Mouse (Mus musculus) forebrain, embryonic 12.5 days (tissue): ENCODE results near the gene Pofut2. TPM values are rescaled to one million over a fixed set of nuclear protein-coding genes. Genes with fewer than 3 reads are reported as not detected.

Source experiments
- ATAC-seq: fragments of 200-750 bp; cut with Nextera tagmentation; 2 replicates; pipeline ENCODE4 v1.8.0; 2017; ENCODE audit warnings: moderate TSS enrichment; ENCODE audit not compliant: low FRiP score
- H3K27ac ChIP-seq: fragments of 300-500 bp; sonication (generic); 2 replicates; pipeline ENCODE4 v1.5.1; 2016; ENCODE audit warnings: mild to moderate bottlenecking
- H3K27me3 ChIP-seq: fragments of 300-500 bp; sonication (generic); 2 replicates; pipeline ENCODE4 v1.6.1; 2016; ENCODE audit warnings: mild to moderate bottlenecking
- H3K36me3 ChIP-seq: fragments of 300-500 bp; sonication (generic); replicated peaks from 2 replicates; pipeline ENCODE4 v1.6.1; 2016; ENCODE audit warnings: mild to moderate bottlenecking
- H3K4me1 ChIP-seq: fragments of 300-500 bp; sonication (generic); 2 replicates; pipeline ENCODE4 v1.6.1; 2016
- H3K4me2 ChIP-seq: fragments of 300-500 bp; sonication (generic); 2 replicates; pipeline ENCODE4 v1.6.1; 2016; ENCODE audit warnings: mild to moderate bottlenecking, moderate library complexity
- H3K4me3 ChIP-seq: fragments of 300-500 bp; sonication (generic); replicated peaks from 2 replicates; pipeline ENCODE4 v1.5.1; 2016; ENCODE audit warnings: mild to moderate bottlenecking
- H3K9ac ChIP-seq: fragments of 300-500 bp; sonication (generic); 2 replicates; pipeline ENCODE4 v1.6.1; 2016; ENCODE audit warnings: mild to moderate bottlenecking
- H3K9me3 ChIP-seq: fragments of 300-500 bp; sonication (generic); 2 replicates; pipeline ENCODE4 v1.6.1; 2016
- WGBS: fragments of 180-500 bp; shearing (Covaris S2); methylation state at CpG from one replicate; pipeline ENCODE4 v1.1.7; 2016; 5-methylcytosine and 5-hydroxymethylcytosine counted together
- polyA plus RNA-seq: library from polyadenylated mRNA; unstranded; fragments of >200 nt; fragmentation: Nextera tagmentation; extraction: Ambion mirVana; gene quantifications from 2 replicates; pipeline ENCODE4 v1.2.1, GENCODE M21; 2016

Gene Pofut2
- polyA plus RNA-seq, 1 experiment from 2014 or later = 65.8 TPM

DNA sequence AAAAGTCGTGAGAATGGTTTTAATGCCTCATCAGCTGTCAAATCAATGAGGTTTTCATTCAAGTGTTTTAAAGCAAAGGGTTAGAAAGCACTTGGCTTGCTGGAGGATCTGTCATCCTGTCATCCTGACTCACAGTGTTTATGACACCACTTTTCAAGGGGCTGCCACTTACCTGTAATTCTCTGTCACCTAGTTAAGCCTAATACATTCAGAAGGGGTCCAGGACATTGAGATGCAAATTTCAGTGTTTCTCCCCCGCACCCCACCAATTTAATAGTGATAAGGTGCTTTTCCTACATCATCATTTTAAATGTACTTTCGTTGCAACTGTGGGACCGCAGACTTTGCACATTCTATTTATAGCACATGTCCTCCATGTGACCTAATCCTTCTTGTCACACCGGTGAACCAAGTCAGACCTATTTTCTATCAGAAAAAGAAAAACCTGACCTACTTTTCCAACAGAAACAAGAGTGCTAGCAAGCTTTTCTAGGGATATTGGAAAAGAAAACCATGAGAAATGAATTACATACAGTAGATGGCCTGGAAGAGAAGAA lies 29.7 kb downstream of the Pofut2 start:
- no peaks in the 10 kb centered on the region for H3K9me3 ChIP-seq
- ATAC-seq = no peak
- no peak overlapping the region for H3K4me3 ChIP-seq
- H3K4me1 ChIP-seq = 0 out of 2 replicates have a peak, but pooled peaks cover 3% of the 10 kb centered on the region
- H3K27me3 ChIP-seq = no peaks in the 10 kb centered on the region
- no peak overlapping the region for H3K27ac ChIP-seq
- no peak overlapping the region for H3K4me2 ChIP-seq
- no peaks in the 10 kb centered on the region for H3K36me3 ChIP-seq
- no peak overlapping the region for H3K9ac ChIP-seq
- WGBS = 71% methylated on average over 5 of the region's 5 CpGs

DNA sequence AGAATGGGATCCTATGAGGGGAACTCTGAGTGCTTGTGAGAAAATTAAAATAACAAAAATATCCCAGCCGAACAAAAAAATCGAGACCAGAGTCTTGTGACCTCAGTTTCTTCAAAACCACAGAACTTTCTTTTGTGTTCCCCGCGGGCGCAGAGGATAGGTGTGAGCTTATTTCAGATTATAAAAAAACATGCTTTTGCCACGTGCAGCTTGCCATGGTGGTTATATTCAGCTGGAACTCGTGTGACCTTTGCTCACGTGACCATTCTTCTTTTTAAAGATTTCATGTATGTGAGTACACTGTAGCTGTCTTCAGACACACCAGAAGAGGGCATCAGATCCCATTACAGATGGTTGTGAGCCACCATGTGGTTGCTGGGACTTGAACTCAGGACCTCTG lies 30.5 kb downstream of the Pofut2 start:
- H3K4me3 ChIP-seq = no peak overlapping the region
- 90% methylated on average over 8 of the region's 8 CpGs for WGBS

DNA sequence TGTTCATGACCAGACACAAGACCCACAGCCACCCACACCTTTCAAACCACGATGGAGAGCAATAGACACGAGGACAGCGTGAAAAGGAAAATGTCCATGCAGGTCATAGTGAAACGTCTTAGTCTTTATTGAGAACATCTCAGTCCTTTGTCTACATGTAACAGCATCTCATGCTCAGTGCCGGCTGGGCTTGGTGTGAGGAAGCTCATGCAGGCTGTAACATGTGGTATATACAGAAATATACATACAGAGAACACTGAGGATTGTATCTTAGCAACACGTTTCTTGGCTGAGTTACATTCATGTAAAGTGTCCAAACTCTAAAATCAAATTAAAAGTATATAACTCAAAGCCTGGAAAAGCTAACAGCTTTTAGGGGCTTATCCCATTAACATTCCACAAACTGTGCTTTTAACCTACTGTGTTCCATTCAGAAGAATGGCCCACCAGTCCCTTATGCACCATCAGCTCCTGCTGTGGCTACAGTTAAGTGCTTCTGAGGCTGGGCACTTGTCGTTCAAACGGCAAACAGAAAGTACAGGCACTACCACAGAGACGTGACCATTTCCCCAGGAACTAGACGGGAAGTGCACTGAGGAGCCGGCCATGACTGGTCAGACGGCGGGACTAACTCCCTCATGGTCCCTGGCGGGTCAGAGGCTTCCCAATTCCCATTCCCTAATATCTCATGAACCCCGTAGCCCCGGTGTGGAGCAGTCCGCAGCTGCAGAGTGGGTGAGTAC lies 31.8 kb downstream of the Pofut2 start:
- Histone ChIP-seq H3K4me2 (no peak overlapping the region), H3K4me1 (no peaks in the 10 kb centered on the region), H3K27ac (no peak overlapping the region), H3K4me3 (no peak overlapping the region), H3K9me3 (no peaks in the 10 kb centered on the region), H3K9ac (no peak overlapping the region), H3K36me3 (0 out of 2 replicates have a peak, but pooled peaks cover 3% of the 10 kb centered on the region), H3K27me3 (no peaks in the 10 kb centered on the region)
- no peak for ATAC-seq
- 79% methylated on average over 17 of the region's 17 CpGs for WGBS

More for the DNA sequence above, 30.5 kb downstream of the Pofut2 start:
- ATAC-seq = no peak
- Histone ChIP-seq H3K4me1 (no peaks in the 10 kb centered on the region), H3K9ac (no peak overlapping the region), H3K27me3 (no peaks in the 10 kb centered on the region), H3K36me3 (0 out of 2 replicates have a peak, but pooled peaks cover 3% of the 10 kb centered on the region), H3K9me3 (no peaks in the 10 kb centered on the region), H3K27ac (no peak overlapping the region), H3K4me2 (no peak overlapping the region)

DNA sequence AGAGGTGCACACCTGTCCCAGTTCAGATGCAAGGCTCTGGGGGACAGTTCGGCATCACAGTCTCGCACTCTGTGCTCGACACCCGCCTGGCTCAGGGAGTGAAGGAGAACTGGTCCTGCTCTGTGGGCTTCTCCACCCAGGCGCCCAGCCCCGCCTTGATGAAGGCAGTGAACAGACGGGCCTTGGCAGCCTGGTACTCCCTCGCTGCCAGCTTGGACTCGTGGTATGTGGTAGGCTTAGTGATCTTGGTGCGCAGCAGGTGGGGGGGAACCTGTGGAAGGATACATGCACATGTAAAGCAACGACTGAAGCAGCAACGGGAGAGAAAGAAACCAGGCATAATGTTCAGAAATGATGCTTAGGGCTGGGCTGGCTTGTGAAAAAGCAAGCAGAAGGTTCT lies 35.7 kb downstream of the Pofut2 start:
- WGBS = 87% methylated on average over 12 of the region's 12 CpGs
- Histone ChIP-seq H3K27ac (no peak overlapping the region), H3K4me3 (no peak overlapping the region), H3K9ac (no peak overlapping the region), H3K9me3 (no peaks in the 10 kb centered on the region), H3K36me3 (peaks cover 3% of the 10 kb centered on the region; the same call in 1 of the 2 replicates), H3K4me2 (no peak overlapping the region), H3K4me1 (no peaks in the 10 kb centered on the region), H3K27me3 (no peaks in the 10 kb centered on the region)
- no peak for ATAC-seq

DNA sequence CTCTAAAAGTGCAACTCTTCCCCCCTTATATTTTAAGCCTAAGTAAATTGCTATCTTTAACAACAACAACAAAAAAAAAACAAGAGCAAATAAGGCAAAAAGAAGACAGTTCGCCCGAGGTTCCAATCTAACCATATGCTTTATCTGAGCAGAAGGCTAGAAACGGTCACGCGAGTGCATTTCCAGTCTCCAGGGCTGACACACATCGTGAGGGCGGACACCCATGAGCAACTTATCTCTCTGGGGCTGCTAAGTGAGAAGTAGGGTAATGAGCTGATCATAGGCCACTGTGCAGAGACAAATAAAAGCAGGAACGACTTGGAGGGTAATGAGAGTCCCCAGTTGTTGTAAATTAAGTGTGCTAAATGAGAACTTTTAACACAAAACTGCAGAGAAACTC lies 39.6 kb downstream of the Pofut2 start:
- ATAC-seq = no peak
- H3K9me3 ChIP-seq = no peaks in the 10 kb centered on the region
- H3K27ac ChIP-seq = no peak overlapping the region
- H3K36me3 ChIP-seq = peaks cover 8% of the 10 kb centered on the region; the same call in 1 of the 2 replicates
- no peak overlapping the region for H3K4me3 ChIP-seq
- H3K4me2 ChIP-seq = no peak overlapping the region
- WGBS = 88% methylated on average over 8 of the region's 8 CpGs
- no peak overlapping the region for H3K9ac ChIP-seq
- H3K4me1 ChIP-seq = no peaks in the 10 kb centered on the region
- no peaks in the 10 kb centered on the region for H3K27me3 ChIP-seq

DNA sequence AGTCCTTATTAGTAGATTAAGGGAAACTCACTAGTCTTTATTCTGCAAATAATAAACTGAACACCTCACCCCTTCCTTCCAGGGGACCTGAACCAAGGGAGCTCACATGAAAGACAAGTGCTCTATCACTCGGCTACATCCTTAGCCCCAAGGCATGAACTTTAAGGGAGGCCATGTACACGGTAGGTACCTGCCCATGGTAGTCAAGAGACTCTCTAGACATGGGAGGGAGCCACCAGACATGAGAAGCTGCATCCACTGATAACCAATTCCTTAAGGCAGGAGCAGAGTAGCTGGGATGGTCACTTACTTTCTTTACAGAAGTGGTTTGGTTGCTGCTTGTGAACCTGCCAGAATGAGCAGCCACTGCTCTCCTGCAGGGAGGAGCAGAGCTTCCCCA lies 40.2 kb downstream of the Pofut2 start:
- H3K4me2 ChIP-seq = no peak overlapping the region
- H3K27ac ChIP-seq = no peak overlapping the region
- H3K27me3 ChIP-seq = no peaks in the 10 kb centered on the region
- H3K4me3 ChIP-seq = no peak overlapping the region
- peaks cover 8% of the 10 kb centered on the region; the same call in 1 of the 2 replicates for H3K36me3 ChIP-seq
- H3K9ac ChIP-seq = no peak overlapping the region
- no peak for ATAC-seq
- 86% methylated on average over 2 of the region's 2 CpGs for WGBS
- H3K4me1 ChIP-seq = no peaks in the 10 kb centered on the region
- H3K9me3 ChIP-seq = no peaks in the 10 kb centered on the region

DNA sequence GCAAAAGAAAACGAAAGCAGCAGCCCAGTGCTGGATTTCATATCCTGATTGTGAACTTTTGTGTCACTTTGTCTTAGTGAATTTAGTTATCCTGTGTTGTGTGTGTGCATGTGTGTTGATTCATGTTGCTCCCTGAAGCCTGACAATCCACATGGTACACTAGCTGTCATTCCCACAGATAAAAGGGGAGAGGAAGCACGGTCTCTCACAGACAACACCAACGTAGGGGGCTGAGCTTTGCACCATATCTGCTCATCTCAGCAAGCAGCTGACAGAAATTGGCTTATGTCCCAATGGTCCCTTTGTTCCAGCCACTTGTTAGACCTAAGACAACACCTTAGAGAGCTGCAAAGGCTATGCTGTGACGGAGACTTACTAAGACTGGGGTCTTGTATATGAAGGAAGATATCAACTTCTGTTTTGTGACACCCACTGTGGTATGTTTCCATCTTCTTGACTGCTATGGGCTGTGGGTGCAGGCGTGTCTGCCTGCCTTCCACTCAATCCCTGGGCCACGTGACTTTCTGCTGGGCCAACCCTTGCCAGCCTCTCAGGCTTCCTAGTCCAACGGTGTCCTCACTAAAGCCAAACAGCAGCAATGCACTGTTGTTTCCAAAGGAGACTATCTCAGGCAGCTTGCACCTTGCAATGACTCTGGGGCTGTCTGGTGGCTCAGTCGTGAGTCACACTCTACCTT lies 41.4 kb downstream of the Pofut2 start:
- 91% methylated on average over 8 of the region's 8 CpGs for WGBS
- Histone ChIP-seq H3K4me2 (no peak overlapping the region), H3K9ac (no peak overlapping the region), H3K9me3 (no peaks in the 10 kb centered on the region), H3K36me3 (peaks cover 5% of the 10 kb centered on the region; the same call in 1 of the 2 replicates), H3K4me1 (peaks cover 9% of the 10 kb centered on the region), H3K27ac (no peak overlapping the region), H3K4me3 (no peak overlapping the region), H3K27me3 (no peaks in the 10 kb centered on the region)
- ATAC-seq = no peak

DNA sequence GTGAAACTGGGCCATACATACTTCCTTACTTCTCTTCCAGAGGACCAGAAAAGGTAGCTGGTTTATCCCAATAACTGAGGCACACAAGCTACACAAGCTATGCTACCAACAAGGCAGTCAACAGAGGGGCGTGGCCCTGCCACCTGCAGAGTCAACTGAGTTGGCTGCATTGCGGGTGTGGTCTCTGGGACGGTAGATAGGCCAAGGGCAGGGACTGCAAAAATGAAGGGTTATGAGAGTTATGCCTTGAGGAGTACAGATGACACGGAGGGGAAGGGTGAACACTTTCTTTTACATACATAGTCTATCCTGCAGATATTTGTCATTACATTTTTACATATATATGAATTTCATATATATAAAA lies 41.9 kb downstream of the Pofut2 start:
- no peaks in the 10 kb centered on the region for H3K9me3 ChIP-seq
- ATAC-seq = no peak
- 88% methylated on average over 4 of the region's 4 CpGs for WGBS
- H3K27ac ChIP-seq = no peak overlapping the region
- H3K4me1 ChIP-seq = peaks cover 12% of the 10 kb centered on the region
- H3K4me2 ChIP-seq = no peak overlapping the region
- H3K4me3 ChIP-seq = no peak overlapping the region
- H3K9ac ChIP-seq = no peak overlapping the region
- H3K36me3 ChIP-seq = peaks cover 5% of the 10 kb centered on the region; the same call in 1 of the 2 replicates
- no peaks in the 10 kb centered on the region for H3K27me3 ChIP-seq

DNA sequence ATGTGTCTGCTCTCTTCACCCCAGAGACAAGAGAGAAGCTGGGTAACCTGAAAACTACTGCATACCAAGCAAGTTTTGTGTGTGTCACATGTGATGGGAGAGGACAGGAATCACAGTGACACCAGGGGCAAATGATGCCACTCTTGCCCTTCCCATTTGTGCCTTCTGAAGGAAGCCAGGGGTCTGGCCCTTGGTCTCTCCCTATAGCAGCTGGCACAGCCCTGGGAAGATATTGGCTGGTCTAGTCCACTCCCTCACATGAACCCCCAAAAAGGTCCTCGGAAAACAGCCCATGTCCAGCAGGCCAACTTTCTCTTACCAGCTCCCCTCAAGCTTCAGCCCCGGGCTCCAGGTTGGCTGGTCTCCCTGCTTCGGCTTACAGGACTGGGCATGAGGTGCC lies 45.3 kb downstream of the Pofut2 start:
- 59% methylated on average over 3 of the region's 3 CpGs for WGBS
- no peak overlapping the region for H3K9ac ChIP-seq
- H3K4me2 ChIP-seq = no peak overlapping the region
- no peaks in the 10 kb centered on the region for H3K9me3 ChIP-seq
- no peak for ATAC-seq
- peaks cover 5% of the 10 kb centered on the region; the same call in 1 of the 2 replicates for H3K36me3 ChIP-seq
- no peaks in the 10 kb centered on the region for H3K27me3 ChIP-seq
- H3K27ac ChIP-seq = no peak overlapping the region
- no peak overlapping the region for H3K4me3 ChIP-seq
- peaks cover 12% of the 10 kb centered on the region for H3K4me1 ChIP-seq

DNA sequence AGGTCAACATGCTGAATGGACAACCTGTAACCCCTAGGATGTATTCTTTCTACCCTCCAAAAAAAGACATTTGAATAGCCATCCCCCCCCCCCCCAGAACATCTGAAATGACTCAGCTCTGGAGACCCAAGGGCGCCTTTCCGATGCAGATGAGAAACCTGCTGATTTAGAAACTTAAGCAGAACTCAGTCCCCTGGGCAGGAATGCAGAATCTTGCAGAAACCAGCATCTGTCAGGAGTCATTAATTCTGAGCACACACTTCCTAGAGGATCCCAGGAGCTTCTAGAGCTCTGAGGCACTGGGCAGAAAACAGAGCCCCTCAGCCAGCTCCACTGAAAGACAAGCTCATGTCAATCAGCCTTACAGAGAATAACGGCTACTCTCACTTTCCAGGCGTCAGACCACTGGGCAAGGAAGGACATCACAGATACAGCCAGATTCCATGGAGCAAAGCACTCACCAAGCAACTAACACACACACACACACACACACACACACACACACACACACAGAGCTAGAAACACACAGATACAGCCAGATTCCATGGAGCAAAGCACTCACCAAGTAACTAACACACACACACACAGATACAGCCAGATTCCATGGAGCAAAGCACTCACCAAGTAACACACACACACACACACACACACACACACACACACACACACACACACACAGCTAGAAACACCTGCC lies 46.0 kb downstream of the Pofut2 start:
- no peak for ATAC-seq
- H3K27ac ChIP-seq = no peak overlapping the region
- H3K9me3 ChIP-seq = no peaks in the 10 kb centered on the region
- H3K9ac ChIP-seq = no peak overlapping the region
- H3K36me3 ChIP-seq = 0 out of 2 replicates have a peak, but pooled peaks cover 5% of the 10 kb centered on the region
- peaks cover 12% of the 10 kb centered on the region for H3K4me1 ChIP-seq
- H3K4me2 ChIP-seq = no peak overlapping the region
- H3K4me3 ChIP-seq = no peak overlapping the region
- 30% methylated on average over 4 of the region's 4 CpGs for WGBS
- no peaks in the 10 kb centered on the region for H3K27me3 ChIP-seq

DNA sequence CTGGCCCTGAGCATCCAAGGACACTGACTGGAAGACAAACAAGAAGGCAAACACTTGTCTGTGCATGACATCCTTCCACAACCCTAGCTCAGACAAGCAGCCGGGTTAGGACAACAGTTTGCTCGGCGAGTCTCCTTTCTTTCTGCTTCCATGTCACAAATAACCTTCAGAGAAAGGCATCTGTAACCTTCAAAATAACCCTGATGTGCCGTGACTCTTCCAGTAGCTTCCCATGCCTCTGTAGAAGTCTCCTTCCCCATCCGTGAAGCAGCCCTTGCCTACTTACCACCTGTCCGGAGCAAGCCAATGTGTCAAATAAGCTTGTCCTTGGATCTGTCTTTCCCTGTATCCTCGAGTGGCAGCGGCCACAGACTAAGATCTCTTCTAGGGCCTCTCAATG lies 46.7 kb downstream of the Pofut2 start:
- H3K4me3 ChIP-seq = no peak overlapping the region
- no peak for ATAC-seq
- no peak overlapping the region for H3K27ac ChIP-seq
- H3K9ac ChIP-seq = no peak overlapping the region
- H3K4me2 ChIP-seq = no peak overlapping the region
- WGBS = 80% methylated on average over 8 of the region's 8 CpGs
- H3K27me3 ChIP-seq = no peaks in the 10 kb centered on the region
- H3K4me1 ChIP-seq = peaks cover 12% of the 10 kb centered on the region
- 0 out of 2 replicates have a peak, but pooled peaks cover 5% of the 10 kb centered on the region for H3K36me3 ChIP-seq
- no peaks in the 10 kb centered on the region for H3K9me3 ChIP-seq

DNA sequence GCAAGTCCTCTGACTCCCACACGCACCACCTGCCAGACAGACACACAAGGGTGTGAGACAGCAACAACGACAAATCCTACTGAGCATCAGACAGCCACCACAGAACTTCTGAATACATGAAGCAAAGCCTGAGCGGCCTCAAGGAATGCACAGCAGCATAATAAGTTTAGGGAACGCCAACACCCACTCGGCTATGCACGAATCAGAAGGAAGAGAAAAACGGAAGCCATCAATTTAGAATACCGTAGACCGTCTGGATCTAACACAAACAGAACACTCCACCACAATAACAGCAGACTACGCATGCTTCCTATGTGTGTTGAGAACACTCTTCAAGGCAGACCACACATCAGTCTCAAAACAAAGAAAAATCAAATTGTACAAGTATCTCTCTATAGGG lies 50.0 kb downstream of the Pofut2 start:
- 83% methylated on average over 10 of the region's 10 CpGs for WGBS
- H3K27ac ChIP-seq = no peak overlapping the region
- H3K4me3 ChIP-seq = no peak overlapping the region
- H3K9ac ChIP-seq = no peak overlapping the region
- H3K4me2 ChIP-seq = no peak overlapping the region
- ATAC-seq = no peak
- no peaks in the 10 kb centered on the region for H3K9me3 ChIP-seq
- H3K36me3 ChIP-seq = no peaks in the 10 kb centered on the region
- no peaks in the 10 kb centered on the region for H3K27me3 ChIP-seq
- peaks cover 12% of the 10 kb centered on the region for H3K4me1 ChIP-seq
